Mouse (Mus musculus) gastrocnemius, adult 2 months (tissue): ENCODE results near the gene Clba1. TPM values are rescaled to one million over a fixed set of nuclear protein-coding genes. Genes with fewer than 3 reads are reported as not detected.
A peak's percentile ranks its signal among the peaks of the same experiment; 100 is the strongest.

Experiments
- DNase-seq: peaks from one replicate; pipeline ENCODE4 v3.0.0; 2022
- H3K27ac ChIP-seq: fragments of 200-600 bp; 2 replicates; pipeline ENCODE4 v1.8.1; 2022; ENCODE audit warnings: mild to moderate bottlenecking
- H3K4me3 ChIP-seq: fragments of 200-600 bp; 2 replicates; pipeline ENCODE4 v1.8.1; 2022; ENCODE audit warnings: mild to moderate bottlenecking, moderate library complexity
- CTCF ChIP-seq: fragments of 200-600 bp; IDR thresholded peaks from 2 replicates; pipeline ENCODE4 v1.8.1; 2022; ENCODE audit warnings: antibody characterized with exemption, mild to moderate bottlenecking, moderate library complexity
- intact Hi-C: fragments of 180-260 bp; cut with DNase I; formaldehyde crosslinking; loops from one replicate; pipeline ENCODE4 v1.15.1; 2025
- total RNA-seq, 2 experiments: library from RNA; stranded (reverse); gene quantifications; 2 replicates each; pipeline ENCODE4 v1.2.3; 2021

Clba1 gene
- total RNA-seq, 2 experiments from 2014 or later: 0.20 to 0.36 TPM

DNA sequence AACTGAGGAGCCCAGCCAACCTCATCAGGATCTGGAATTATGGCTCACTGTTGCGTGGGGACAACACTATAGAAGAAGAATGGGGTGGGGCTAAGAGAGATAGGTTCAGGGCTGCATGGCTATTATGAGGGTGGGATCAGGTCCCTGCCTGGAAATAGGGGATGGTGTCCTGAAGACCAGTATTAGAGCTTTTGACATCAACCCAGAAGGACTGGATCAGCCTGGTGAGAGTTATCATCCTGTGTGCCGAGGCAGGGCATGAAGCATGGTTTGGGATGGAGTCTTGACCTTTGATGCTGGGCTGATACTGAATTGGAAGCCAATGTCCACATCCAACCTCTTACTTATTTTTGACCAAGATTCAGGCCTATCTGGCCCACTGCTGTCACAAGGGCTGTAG, 39.0 kb upstream of the Clba1 start:
- no peak for DNase-seq
- H3K4me3 ChIP-seq: no peak overlapping the region
- intact Hi-C loops: no loop called here
- no peak for TF ChIP-seq CTCF
- no peak overlapping the region for H3K27ac ChIP-seq

DNA sequence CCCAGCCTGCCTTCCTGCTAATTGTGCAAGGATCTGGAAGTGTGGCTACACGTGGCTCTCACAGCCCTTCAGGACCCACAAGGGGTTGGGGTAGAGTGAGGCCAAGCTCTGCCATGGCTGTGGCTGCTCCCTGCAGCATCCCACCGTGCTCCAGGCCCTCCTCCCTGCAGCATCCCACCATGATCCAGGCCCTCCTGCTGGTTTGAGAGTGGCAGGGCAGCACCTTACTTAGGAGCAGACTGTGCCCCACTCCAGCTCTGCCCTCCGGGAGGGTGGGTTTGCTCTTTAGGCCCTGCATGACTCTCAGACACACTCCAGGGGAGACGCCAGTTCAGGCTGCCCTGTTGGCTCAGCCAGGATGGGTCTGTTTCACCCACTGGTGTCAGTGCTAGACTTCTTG, 38.3 kb upstream of the Clba1 start:
- intact Hi-C loops: no loop called here
- H3K4me3 ChIP-seq: no peak overlapping the region
- TF ChIP-seq CTCF: no peak
- no peak for DNase-seq
- no peak overlapping the region for H3K27ac ChIP-seq

- Histone ChIP-seq H3K4me3 (no peak overlapping the region), H3K27ac (no peak overlapping the region)
- TF ChIP-seq CTCF: no peak
- intact Hi-C loops: no loop called here
- DNase-seq: no peak
Measured at GRCm38 (mm10) chr12:112772306-112772705, 36.4 kb upstream of the Clba1 start.

DNA sequence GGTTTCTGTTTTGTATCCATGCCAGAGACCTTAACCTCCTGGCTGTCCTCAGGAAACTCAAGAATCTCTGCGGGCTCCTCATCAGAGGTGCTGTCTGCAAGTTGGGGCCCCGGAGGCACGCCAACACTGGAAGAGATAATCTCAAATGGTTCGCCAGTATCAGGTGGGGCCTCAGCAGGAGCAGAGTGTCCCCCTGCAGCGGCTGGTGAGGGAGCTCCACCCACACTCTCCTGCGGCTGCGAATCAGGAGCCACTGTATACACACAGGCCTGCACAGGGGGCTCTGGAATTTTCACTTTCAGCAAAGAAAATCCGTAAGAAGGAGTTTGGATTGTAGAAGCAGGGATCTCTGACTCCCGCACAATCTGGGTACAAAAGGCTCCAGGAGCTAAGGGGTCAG, 35.4 kb upstream of the Clba1 start:
- DNase-seq: no peak
- intact Hi-C loops: no loop called here
- H3K4me3 ChIP-seq: no peak overlapping the region
- TF ChIP-seq CTCF: no peak
- no peak overlapping the region for H3K27ac ChIP-seq

GRCm38 (mm10) chr12:112774026-112774425, 34.7 kb upstream of the Clba1 start:
- no peak for DNase-seq
- intact Hi-C loops: no loop called here
- Histone ChIP-seq H3K27ac (no peak overlapping the region), H3K4me3 (no peak overlapping the region)
- TF ChIP-seq CTCF: no peak

GRCm38 (mm10) chr12:112774481-112774880, 34.3 kb upstream of the Clba1 start:
- DNase-seq: no peak
- Histone ChIP-seq H3K4me3 (no peak overlapping the region), H3K27ac (no peak overlapping the region)
- intact Hi-C loops: no loop called here
- no peak for TF ChIP-seq CTCF

GRCm38 (mm10) chr12:112791026-112791425, 17.7 kb upstream of the Clba1 start:
- no peak overlapping the region for H3K4me3 ChIP-seq
- DNase-seq: no peak
- no peak for TF ChIP-seq CTCF
- intact Hi-C loops: no loop called here
- no peak overlapping the region for H3K27ac ChIP-seq

- H3K27ac ChIP-seq: peak overlapping the region; percentile 78
- peak; percentile 63 for DNase-seq
- TF ChIP-seq CTCF: no peak
- intact Hi-C loops: no loop called here
- H3K4me3 ChIP-seq: peak overlapping the region; percentile 65
Measured at GRCm38 (mm10) chr12:112793601-112794355, 15.0 kb upstream of the Clba1 start.

DNA sequence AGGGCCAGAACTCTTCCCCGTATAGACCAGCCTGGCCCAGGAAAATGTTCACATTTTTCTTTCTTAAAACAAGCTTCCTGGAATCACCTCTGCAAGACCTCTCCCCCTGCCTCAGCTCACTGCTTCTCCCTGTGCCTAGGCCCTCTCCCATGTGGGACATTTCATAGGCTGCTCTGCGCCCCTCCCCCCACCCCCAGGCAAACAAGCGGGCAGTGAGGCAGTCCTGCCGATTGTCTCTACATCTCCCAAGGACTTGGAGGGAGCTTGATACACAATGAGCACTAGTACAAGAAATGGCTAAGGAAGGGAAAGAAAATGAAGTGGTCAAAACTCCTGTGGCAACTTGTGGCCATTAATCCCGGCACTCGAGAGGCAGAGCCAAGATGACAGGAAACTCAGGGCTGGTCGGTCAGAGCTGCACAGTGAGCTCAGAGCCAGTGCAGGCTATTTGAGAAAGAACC, 14.4 kb upstream of the Clba1 start:
- peak overlapping the region; percentile 65 for H3K4me3 ChIP-seq
- TF ChIP-seq CTCF: no peak
- intact Hi-C loops: no loop called here
- H3K27ac ChIP-seq: peak overlapping the region; percentile 78
- DNase-seq: no peak

GRCm38 (mm10) chr12:112794998-112795397, 13.7 kb upstream of the Clba1 start:
- intact Hi-C loops: no loop called here
- Histone ChIP-seq H3K27ac (peak overlapping the region; percentile 78), H3K4me3 (peak overlapping the region; percentile 65)
- DNase-seq: no peak
- no peak for TF ChIP-seq CTCF

DNA sequence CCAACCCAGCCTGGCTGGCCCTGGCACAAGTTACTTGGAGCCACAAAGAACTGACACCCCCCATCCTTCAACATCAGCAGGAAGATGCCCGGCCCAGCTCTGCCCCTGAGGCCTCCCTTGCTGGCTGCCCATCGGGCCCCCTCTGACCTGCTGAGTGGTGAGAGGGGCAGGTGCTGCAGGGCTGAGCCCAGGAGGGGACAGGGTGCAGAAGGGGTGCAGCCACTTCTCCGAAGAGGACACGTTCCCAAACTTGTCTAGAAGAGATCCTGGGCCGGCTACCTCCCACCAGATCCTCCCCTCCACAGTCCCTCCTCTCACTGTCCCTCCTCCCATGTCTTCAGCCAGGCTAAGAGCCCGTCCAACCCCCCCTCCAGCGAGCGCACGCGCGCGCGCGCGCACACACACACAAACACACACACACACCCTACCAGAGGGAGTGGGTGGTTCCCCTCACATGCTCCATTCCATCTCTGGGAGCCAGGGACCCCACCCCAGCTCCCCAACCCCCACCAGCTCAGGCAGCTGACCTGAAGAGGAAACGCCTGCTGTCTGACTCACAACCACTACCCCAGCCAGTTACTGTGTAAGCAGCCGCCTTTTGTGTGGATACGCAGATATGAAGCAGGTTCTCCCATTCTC, 13.2 kb upstream of the Clba1 start:
- peak; percentile 76 for DNase-seq
- intact Hi-C loops: no loop called here
- TF ChIP-seq CTCF: no peak
- Histone ChIP-seq H3K4me3 (peak overlapping the region; percentile 65), H3K27ac (peak overlapping the region; percentile 78)

- H3K4me3 ChIP-seq: no peak overlapping the region; the same call in 1 of the 2 replicates
- no peak for TF ChIP-seq CTCF
- intact Hi-C loops: no loop called here
- peak overlapping the region; percentile 75 for H3K27ac ChIP-seq
- DNase-seq: no peak
Measured at GRCm38 (mm10) chr12:112796551-112797510, 11.9 kb upstream of the Clba1 start.
